Mouse (Mus musculus) liver, adult 10 weeks (tissue): ENCODE data around the gene Cdhr2. TPM values are rescaled to one million over a fixed set of nuclear protein-coding genes. Genes with fewer than 3 reads are reported as not detected.

Experiments used
- polyA plus RNA-seq: library from polyadenylated mRNA; stranded (reverse); fragments of 350-450 nt; fragmentation: Illumina TruSeq; extraction: RNeasy Lipid Tissue Mini Kit (QIAGEN cat#74804); gene quantifications from one replicate; pipeline ENCODE4 v1.2.3, GENCODE M21; 2014; ENCODE audit warnings: low read depth, low replicate concordance

The Cdhr2 gene
- polyA plus RNA-seq, result not detected

DNA sequence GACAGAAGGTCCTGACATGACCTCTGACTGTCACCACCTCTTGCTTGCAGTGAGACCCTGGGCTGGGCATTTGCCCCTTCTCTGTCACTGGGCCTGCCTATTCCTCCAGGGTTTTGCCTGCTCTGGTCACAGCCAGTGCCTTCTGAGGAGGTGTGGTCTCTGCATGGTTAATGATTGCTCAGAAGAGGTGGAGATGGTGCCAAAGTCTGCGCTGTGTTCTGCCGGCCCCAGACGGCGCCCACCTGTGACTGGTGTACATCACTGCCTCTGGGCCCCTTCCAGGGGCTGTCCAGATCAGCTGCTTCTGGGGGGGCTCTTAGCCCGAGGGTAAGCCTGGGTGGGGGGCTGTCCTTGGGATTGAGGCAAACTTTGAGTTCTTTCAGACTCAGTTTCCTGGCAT lies at the start of gene Cdhr2:
Gene Cdhr2, plus strand, starts transcription at position 219 of the 400 bp plus-strand sequence.

DNA sequence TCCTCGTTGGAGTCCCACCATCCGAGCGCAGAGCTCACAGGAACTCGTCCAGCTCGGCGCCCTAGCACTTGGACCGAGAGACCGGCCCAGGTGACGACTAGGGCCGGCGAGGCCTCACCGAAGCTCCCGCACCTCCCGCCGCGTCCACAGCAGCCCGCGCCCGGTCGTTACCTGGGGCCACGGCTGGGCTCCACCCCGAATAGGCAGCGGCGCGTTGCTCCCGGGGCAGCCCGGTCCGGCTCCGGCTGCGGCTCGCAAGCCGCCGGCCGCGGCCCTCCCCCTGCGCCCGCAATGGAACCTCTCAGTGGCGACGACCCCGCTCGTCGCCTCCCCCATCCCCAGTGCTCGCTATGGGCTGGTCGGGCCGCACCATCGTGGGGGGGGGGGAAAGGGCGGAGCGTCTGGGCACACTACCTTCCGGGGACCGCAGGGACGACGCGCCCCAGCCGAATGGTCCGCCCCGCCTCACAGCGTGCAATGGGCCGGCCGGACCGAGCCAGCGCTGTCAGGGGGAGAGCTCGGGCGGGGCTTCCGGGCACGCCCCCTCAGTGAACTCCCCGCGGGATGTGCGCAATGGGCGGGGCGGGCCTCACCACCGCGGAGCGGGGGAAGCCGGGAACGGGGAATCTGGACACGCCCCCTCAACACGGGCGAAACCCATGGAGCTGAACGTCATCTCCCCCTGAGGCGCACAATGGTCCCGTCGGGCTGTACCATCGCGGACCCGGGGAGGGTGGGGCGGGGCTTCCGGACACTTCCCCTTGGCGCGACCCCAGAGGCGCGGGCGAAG lies 7.5 kb upstream of the Cdhr2 start, which contains the start of gene Rnf44:
Gene Rnf44, minus strand, starts transcription at position 350 of the 790 bp plus-strand sequence.

DNA sequence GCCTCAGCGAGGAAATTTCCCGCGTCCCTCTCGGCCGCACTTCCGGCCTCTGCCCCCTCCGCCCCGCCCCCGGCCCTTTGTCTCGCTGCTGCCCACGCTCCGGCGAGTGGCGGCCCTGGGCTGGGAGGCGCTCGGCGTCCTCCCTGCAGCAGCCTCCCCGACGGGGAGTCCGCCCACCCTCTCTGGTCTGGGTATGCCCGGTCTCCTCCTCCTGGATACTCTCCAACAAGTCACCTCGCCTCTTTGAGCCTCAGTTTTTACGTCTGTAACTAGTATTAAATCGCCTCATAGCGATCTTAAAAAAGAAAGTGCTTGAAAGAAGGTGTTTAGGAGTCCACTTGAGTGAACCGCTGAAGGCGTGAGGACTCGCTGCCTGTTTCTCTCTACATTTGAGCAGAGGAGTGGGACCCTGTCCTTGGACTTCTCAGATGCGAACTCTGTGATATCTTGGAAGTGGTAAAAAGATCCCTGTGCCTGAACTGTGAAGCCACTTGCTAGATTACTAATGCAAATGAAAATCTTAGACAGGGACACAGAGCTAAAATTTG lies 48.7 kb downstream of the Cdhr2 start, which contains the start of gene Gprin1:
Gene Gprin1, minus strand, starts transcription at position 11 of the 548 bp plus-strand sequence.

DNA sequence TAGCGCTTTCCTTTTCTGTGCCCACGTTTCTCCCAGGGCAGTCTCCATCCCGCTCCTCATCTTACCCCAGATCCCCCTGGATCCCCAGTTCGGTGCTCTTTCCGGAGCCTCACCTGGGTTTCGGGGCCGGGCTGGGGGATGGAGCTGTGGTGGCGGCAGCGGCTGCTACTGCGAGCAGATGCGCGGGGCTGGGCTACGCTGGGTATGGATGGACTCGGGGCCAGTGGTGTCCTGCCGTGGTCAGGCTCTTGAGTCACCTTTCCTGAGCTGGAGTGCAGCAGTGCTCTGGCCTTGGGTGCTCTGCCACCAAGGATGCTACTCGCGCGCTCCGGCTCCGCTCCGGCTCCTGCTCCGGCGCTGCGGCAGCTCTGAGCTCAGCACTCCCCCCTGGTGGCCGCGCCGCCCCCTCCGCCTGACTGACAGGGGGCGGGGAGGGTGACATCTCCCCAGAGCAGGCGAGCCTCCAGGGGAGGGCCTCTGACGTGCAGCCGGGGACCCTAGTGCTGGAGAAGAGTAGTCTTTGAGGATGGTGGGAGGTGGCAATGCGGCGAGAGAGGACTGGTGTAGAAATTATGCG lies 65.0 kb downstream of the Cdhr2 start, which contains the start of gene Sncb:
Gene Sncb, minus strand, starts transcription at position 404 of the 577 bp plus-strand sequence.

DNA sequence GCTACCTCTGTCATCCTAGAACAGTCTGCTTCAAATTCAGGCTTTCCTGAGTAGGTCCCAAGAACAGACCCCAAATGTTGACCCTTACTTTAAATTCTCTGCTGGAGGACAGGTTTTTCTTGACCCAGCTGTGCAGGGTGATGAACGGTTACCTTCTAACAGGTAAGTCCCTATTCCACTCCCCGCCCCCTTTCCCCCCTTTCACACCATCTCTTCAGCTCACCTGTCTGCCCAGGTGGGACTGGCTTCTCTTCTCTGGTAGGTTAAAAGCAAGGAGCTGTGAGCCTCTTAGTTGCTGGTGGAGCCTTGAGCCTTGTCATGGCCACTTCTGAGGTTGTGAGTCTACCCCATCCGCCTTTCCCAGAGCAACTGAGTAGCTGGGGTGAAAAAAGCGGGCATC lies 82.4 kb downstream of the Cdhr2 start, which contains the start of gene Eif4e1b:
Gene Eif4e1b, plus strand, starts transcription at position 301 of the 400 bp plus-strand sequence.

Other genes with a start within 250 kb of the Cdhr2 start
- 7.0 TPM for gene Thoc3, start 232.6 kb upstream of the Cdhr2 start, polyA plus RNA-seq
- 7.5 TPM for gene Simc1, start 197.7 kb upstream of the Cdhr2 start, polyA plus RNA-seq
- gene 4833439L19Rik, start 136.0 kb upstream of the Cdhr2 start, polyA plus RNA-seq, result 50.6 TPM
- 1.2 TPM for gene Arl10, start 126.4 kb upstream of the Cdhr2 start, polyA plus RNA-seq
- gene Nop16, start 111.4 kb upstream of the Cdhr2 start, polyA plus RNA-seq, result 13.0 TPM
- gene Higd2a, start 111.3 kb upstream of the Cdhr2 start, polyA plus RNA-seq, result 29.7 TPM
- gene Cltb, start 90.1 kb upstream of the Cdhr2 start, polyA plus RNA-seq, result 8.8 TPM
- 35.5 TPM for gene Faf2, start 79.7 kb upstream of the Cdhr2 start, polyA plus RNA-seq
- 12.2 TPM for gene Rnf44, start 7.6 kb upstream of the Cdhr2 start, polyA plus RNA-seq
- not detected for gene Gprin1, start 48.4 kb downstream of the Cdhr2 start, polyA plus RNA-seq
- not detected for gene Sncb, start 65.1 kb downstream of the Cdhr2 start, polyA plus RNA-seq
- not detected for gene Eif4e1b, start 82.5 kb downstream of the Cdhr2 start, polyA plus RNA-seq
- not detected for gene Tspan17, start 87.9 kb downstream of the Cdhr2 start, polyA plus RNA-seq
- not detected for gene Unc5a, start 247.9 kb downstream of the Cdhr2 start, polyA plus RNA-seq